Mouse (Mus musculus): ENCODE measurements around the gene A730015C16Rik.

Gene A730015C16Rik

GRCm38 (mm10) chr4:108830698-108831097 is 17.7 kb downstream of the A730015C16Rik start:
- peak; percentile 73 for DNase-seq (ENCODE audit: inconsistent ontology term)

- no peak for DNase-seq (ENCODE audit: inconsistent ontology term)
Measured at GRCm38 (mm10) chr4:108826643-108827042, 21.8 kb downstream of the A730015C16Rik start.

- no peak for DNase-seq (ENCODE audit: inconsistent ontology term)
Measured at GRCm38 (mm10) chr4:108826096-108826495, 22.3 kb downstream of the A730015C16Rik start.

- DNase-seq (ENCODE audit: inconsistent ontology term) = no peak
Measured at GRCm38 (mm10) chr4:108825677-108826076, 22.7 kb downstream of the A730015C16Rik start.

GRCm38 (mm10) chr4:108811550-108811949 is 36.9 kb downstream of the A730015C16Rik start:
- DNase-seq (ENCODE audit: inconsistent ontology term) = no peak

GRCm38 (mm10) chr4:108811142-108811541 is 37.3 kb downstream of the A730015C16Rik start:
- no peak for DNase-seq (ENCODE audit: inconsistent ontology term)

DNA sequence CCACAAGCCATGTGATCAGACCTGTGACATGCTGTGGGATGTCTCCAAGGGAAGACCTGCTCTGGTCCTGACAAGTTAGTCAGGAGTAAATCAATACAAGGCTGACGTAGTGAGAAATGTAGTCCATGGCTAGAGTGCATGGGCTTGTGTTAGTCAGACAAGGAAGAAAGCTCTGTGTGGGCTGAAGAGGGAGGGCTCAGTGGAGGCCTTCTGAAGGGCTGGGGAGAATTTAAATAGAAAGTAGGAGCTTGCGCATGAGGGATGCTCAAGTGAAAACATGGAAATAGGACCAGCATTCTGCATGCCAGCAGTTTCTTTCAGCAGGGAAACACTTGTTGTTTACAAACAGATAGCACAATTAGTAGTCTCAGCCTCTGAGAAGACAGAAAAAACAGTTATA is 44.9 kb downstream of the A730015C16Rik start:
- DNase-seq (ENCODE audit: inconsistent ontology term) = no peak

GRCm38 (mm10) chr4:108798083-108798830 is 50.2 kb downstream of the A730015C16Rik start:
- DNase-seq (ENCODE audit: inconsistent ontology term) = peak; percentile 63

Measured in Muller cell, postnatal 12 days (primary cell).